Mouse (Mus musculus) Patski (cell line): ENCODE data around the gene Btbd18. TPM values are rescaled to one million over a fixed set of nuclear protein-coding genes. Genes with fewer than 3 reads are reported as not detected.
A peak's percentile ranks its signal among the peaks of the same experiment; 100 is the strongest.

Experiments used
- ATAC-seq: fragments of 100-300 bp; one replicate; pipeline ENCODE4 v1.8.0; 2021
- CTCF ChIA-PET: fragments of 350-600 bp; sonication (Branson Sonifier 250); formaldehyde crosslinking; loops from one replicate; lab custom pipeline; 2022; ENCODE audit warnings: inconsistent platforms; lab: Charles Lee
- POLR2A ChIA-PET: fragments of 350-600 bp; sonication (Branson Sonifier 250); formaldehyde crosslinking; loops from one replicate; lab custom pipeline; 2022; ENCODE audit warnings: antibody characterized with exemption, inconsistent platforms; lab: Charles Lee
- DNase-seq: peaks from one replicate; pipeline ENCODE4 v3.0.0-alpha.2; 2011; ENCODE audit warnings: low read depth, low spot score
- H3K27me3 ChIP-seq: fragments of 371-371 bp; one replicate; pipeline ENCODE4 v1.5.1; 2021
- CTCF ChIP-seq: fragments of 100-300 bp; IDR thresholded peaks from one replicate; pipeline ENCODE4 v1.5.1; 2021
- in situ Hi-C: fragments of 300-500 bp; cut with MboI; formaldehyde crosslinking; loops from 3 replicates; pipeline ENCODE4 v1.11.1; 2018; ENCODE audit warnings: low pct_unique_long_range_greater_than_20kb, mixed read lengths
- polyA plus RNA-seq: library from polyadenylated mRNA; unstranded; gene quantifications from one replicate; pipeline ENCODE4 v1.2.3, GENCODE M21; 2021

Btbd18 gene
- 0.10 TPM for polyA plus RNA-seq

DNA sequence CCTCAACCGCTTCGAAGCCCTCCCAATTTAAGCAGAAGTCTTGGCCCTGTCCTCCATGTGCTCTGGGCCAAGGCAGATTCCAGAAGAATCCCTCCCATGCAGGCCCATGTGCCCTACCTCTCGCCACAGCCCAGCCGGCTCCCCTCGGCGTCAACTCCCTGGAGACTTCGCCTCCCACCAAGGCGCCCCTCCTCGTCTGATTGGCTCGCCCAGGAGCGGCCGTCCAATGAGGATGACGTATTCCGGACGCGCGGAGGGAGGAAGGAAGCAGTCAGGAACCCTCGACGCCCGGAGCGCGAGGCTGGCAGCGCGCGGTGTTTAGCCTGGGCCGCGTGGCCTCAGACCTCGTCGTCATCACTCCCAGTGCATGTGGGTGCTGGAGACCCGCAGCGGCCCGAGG is at the start of gene Btbd18:
Gene Btbd18, plus strand, starts transcription at position 274 of the 400 bp plus-strand sequence.
- in situ Hi-C loops: no loop called here
- no peaks in the 10 kb centered on the region for H3K27me3 ChIP-seq
- no peak for DNase-seq
- no peak for ATAC-seq
- TF ChIP-seq CTCF: no peak
- ChIA-PET CTCF (no interaction called here), POLR2A (no interaction called here)

GRCm38 (mm10) chr2:84612764-84613163 is 46.1 kb upstream of the Btbd18 start:
- in situ Hi-C loops: no loop called here

DNA sequence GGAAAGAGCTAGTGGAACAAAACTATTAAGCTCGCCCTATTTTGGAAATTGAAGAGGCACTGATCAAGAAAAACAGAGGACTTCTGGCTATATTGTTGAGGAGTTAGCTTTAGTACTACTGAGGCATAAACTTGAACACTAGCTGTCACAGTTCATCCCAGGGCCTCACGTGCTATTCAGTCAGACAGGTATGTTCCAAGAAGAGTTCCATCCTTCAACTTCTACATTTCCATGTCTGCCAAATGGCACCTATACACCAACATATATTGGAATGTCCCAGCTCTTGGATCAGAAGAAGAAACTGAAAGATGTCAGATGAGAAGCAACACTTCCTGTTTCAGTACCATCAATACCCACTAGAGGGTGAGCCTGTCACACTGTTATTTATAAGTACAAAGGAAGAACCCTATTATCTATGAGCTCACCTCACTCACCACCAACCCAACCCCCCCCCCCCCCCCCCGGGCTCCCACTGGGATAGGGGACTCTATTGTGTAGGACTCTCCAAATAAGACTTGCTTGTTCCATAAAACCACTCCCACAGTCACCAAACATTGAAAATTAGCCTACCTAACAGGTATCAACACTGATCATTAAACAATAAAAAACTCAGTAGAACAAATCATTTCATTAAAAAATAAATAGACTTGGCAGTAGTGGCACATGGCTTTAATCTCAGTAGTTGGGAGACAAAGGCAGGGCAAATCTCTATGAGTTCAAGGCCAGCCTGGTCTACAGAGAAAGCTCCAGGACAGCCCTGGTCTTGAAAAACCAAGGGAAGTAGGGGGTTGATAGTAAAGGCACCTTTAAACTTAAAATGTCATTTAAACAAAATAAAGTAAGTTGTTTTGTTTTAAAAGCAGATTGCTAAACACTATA is 41.0 kb upstream of the Btbd18 start:
- POLR2A ChIA-PET: interaction anchor here (0.6 to 1.6 kb wide), 3 partner anchors 32 to 137 kb away, joined by 3 to 4 read pairs (median 3); partner anchors contain the start of gene Ctnnd1
- DNase-seq (no peak), ATAC-seq (no peak)
- no peaks in the 10 kb centered on the region for H3K27me3 ChIP-seq
- peak; percentile 66 for TF ChIP-seq CTCF
- in situ Hi-C loops: loop anchor here (5.0 kb wide), 1 partner anchor 34 kb away; the partner anchor contains the start of gene Ctnnd1
- CTCF ChIA-PET: interaction anchor here (0.6 to 5.1 kb wide), 24 partner anchors 8 to 161 kb away, joined by 3 to 77 read pairs (median 4); partner anchors contain the start of gene Ctnnd1

More at GRCm38 (mm10) chr2:84612764-84613163, 46.1 kb upstream of the Btbd18 start:
- CTCF ChIA-PET: no interaction called here
- H3K27me3 ChIP-seq: no peaks in the 10 kb centered on the region
- DNase-seq (no peak), ATAC-seq (no peak)
- TF ChIP-seq CTCF: no peak
- POLR2A ChIA-PET: interaction anchor here (0.6 kb wide), 1 partner anchor 99 kb away, joined by 8 read pairs; no protein-coding TSS in a partner anchor

- POLR2A ChIA-PET: no interaction called here
- in situ Hi-C loops: loop anchor here (5.0 kb wide), 1 partner anchor 33 kb away; the partner anchor contains the start of gene Ctnnd1
- DNase-seq (no peak), ATAC-seq (no peak)
- TF ChIP-seq CTCF: no peak
- CTCF ChIA-PET: interaction anchor here (1.1 to 5.1 kb wide), 4 partner anchors 14 to 41 kb away, joined by 3 to 77 read pairs (median 18); partner anchors contain the start of gene Ctnnd1
- H3K27me3 ChIP-seq: no peaks in the 10 kb centered on the region
These were observed 40.0 kb upstream of the Btbd18 start for GRCm38 (mm10) chr2:84618914-84619313.

DNA sequence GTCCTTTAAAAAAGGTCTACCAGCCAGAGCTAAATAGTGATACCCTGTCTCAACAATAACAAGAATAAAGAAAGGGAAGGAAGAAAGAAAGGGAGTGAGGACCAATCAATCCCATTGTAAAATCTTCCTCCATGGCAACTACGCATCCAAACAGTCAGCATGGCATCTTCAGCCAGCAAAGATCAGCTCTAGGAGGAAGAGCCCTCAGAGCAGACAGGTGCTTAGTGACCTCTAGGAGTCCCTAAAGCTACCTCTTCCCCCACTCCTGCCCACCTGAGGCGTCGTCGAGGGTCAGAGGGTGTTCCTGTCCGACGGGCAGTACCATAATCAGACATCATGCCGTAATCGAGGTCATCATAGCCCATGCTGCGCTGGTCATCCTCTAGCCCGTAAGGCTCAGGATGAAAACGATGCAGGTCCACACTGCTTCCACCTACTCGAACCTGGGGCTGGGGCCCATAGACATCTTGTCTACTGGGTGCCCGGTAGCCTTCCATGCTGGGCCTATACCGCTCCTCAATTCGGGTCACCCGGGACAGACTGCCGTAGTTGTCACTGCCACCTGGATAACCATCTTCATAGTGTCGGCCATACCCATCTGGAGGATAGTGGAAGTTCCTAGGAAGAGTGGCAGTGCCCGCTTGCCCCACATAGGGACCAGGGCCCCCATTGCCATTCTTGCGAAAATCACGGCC is 39.1 kb upstream of the Btbd18 start:
- ATAC-seq: no peak
- in situ Hi-C loops: loop anchor here (5.0 kb wide), 1 partner anchor 33 kb away; the partner anchor contains the start of gene Ctnnd1
- no peak for TF ChIP-seq CTCF
- POLR2A ChIA-PET: no interaction called here
- no peaks in the 10 kb centered on the region for H3K27me3 ChIP-seq
- CTCF ChIA-PET: interaction anchor here (0.9 to 5.1 kb wide), 5 partner anchors 13 to 42 kb away, joined by 3 to 77 read pairs (median 17); partner anchors contain the start of gene Ctnnd1
- DNase-seq: no peak

DNA sequence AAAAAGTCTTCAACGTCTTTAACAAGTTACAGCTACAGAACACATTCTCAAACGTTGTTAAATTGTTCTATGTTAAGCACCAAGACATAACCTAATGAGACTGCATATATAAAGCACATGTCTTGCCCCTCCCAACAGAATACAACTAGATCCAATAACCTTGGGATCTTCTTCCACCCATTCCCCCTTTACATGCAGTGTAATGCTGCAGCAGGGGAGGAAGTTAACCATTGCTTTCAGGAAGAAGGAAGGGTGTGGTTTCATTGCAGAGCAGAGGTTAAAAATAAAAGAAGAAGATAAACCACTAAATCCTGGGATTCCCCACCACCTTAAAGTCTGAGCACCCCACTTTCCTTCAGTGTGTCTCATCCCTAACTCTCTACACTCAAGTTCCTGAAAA is 36.2 kb upstream of the Btbd18 start:
- in situ Hi-C loops: no loop called here
- ChIA-PET POLR2A (interaction anchor here (2.2 kb wide), 1 partner anchor 28 kb away, joined by 8 read pairs; the partner anchor contains the start of gene Ctnnd1), CTCF (interaction anchor here (1.2 to 1.7 kb wide), 3 partner anchors 9 to 39 kb away, joined by 3 to 6 read pairs (median 3); no protein-coding TSS in a partner anchor)
- DNase-seq (no peak), ATAC-seq (no peak)
- no peaks in the 10 kb centered on the region for H3K27me3 ChIP-seq
- no peak for TF ChIP-seq CTCF

DNA sequence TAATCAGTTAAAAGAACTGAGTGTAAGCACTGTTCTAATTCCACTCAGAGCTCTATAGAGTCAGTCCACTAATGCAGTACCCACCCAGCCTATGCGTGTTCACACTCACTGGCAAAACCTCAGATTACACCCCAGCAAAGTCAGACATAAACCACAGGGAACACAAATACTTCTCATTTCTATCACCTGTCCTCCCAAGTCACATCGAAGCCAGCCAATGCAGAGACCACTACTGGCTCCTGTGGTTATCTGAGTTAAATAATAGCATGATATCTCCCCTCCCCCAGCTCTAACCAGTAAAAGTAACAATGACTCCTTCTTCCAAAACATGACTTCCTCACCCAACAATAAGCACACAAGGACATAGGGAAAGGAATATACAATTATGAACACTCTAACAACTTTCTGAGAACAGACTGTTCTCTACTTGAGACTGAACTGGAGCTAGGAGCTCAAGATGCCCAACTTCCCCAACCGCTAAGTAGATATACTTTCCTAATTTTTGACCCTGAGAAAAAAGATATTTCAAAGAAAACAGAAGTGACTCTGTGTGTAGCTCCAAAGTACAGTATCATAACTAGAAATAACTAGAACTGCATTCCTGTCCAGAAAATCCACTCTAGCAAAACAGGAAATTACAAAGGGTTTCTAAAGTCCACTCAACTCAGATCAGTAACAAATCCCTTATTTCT is 35.3 kb upstream of the Btbd18 start:
- ATAC-seq (no peak), DNase-seq (no peak)
- no peaks in the 10 kb centered on the region for H3K27me3 ChIP-seq
- no peak for TF ChIP-seq CTCF
- CTCF ChIA-PET: interaction anchor here (0.8 to 4.0 kb wide), 5 partner anchors 8 to 156 kb away, joined by 3 to 9 read pairs (median 3); no protein-coding TSS in a partner anchor
- POLR2A ChIA-PET: interaction anchor here (0.7 to 2.2 kb wide), 2 partner anchors 9 to 27 kb away, joined by 3 to 8 read pairs; partner anchors contain the start of gene Ctnnd1
- in situ Hi-C loops: no loop called here

GRCm38 (mm10) chr2:84624201-84624600 is 34.7 kb upstream of the Btbd18 start:
- ChIA-PET CTCF (interaction anchor here (4.0 kb wide), 1 partner anchor 29 kb away, joined by 9 read pairs; no protein-coding TSS in a partner anchor), POLR2A (no interaction called here)
- no peaks in the 10 kb centered on the region for H3K27me3 ChIP-seq
- in situ Hi-C loops: no loop called here
- ATAC-seq: no peak
- DNase-seq: no peak
- no peak for TF ChIP-seq CTCF

- ChIA-PET CTCF (interaction anchor here (1.0 to 4.0 kb wide), 4 partner anchors 10 to 26 kb away, joined by 3 to 9 read pairs (median 4); no protein-coding TSS in a partner anchor), POLR2A (no interaction called here)
- DNase-seq (no peak), ATAC-seq (no peak)
- no peak for TF ChIP-seq CTCF
- H3K27me3 ChIP-seq: no peaks in the 10 kb centered on the region
- in situ Hi-C loops: no loop called here
These were observed 32.4 kb upstream of the Btbd18 start for GRCm38 (mm10) chr2:84626366-84626975.
